Comparison of ENCODE assay signal across 11 mouse cellular contexts in the genomic region with DNA sequence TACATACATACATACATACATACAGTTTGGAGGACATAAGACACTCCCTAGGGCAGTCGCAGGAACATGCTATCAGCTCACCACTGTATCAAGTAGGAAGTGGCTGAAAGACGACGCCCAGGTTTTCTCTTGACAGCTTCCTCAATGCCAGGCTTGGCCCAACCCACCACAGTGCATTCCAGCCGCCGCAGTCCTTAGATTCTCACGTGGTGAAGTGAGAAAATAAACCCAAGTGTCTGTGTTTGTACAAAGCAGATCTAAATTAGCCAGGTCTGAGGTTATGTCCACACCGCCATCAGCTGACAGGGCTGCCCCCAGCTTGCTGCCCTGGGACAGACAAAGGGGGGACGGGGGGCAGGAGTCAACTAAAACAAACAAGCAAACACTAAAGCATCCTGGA.
DNase-seq lines count a peak whose midpoint lies in the region; ATAC-seq lines count a peak whose summit lies in the region.
"Had no signal": no experiment of that assay in that cellular context is flagged by ENCODE, and none has a peak within 500 bp of the region (broad histone marks: within the 10 kb centered on the region; RNA-seq: fewer than 3 reads in every experiment).

No protein-coding gene starts in this region.

- no peaks in the 10 kb centered on the region for H3K9me3 ChIP-seq in hindbrain, embryonic 10.5 days
- H3K9me3 ChIP-seq in hindbrain, embryonic 12.5 days (replicated peaks): no peaks in the 10 kb centered on the region
- H3K9me3 ChIP-seq in embryonic facial prominence, embryonic 10.5 days: no peaks in the 10 kb centered on the region
- no peaks in the 10 kb centered on the region for H3K9me3 ChIP-seq in hindbrain, embryonic 16.5 days (ENCODE audit: control insufficient read depth, low read length)
- H3K9me3 ChIP-seq: midbrain, embryonic 12.5 days had no signal

- H3K27me3 ChIP-seq in hindbrain, embryonic 10.5 days (ENCODE audit: insufficient read depth, poor library complexity, severe bottlenecking): no peaks in the 10 kb centered on the region
- H3K27me3 ChIP-seq in hindbrain, embryonic 12.5 days: no peaks in the 10 kb centered on the region
- H3K27me3 ChIP-seq in embryonic facial prominence, embryonic 10.5 days (replicated peaks; ENCODE audit: low read depth, poor library complexity, severe bottlenecking): no peaks in the 10 kb centered on the region
- H3K27me3 ChIP-seq in hindbrain, embryonic 16.5 days (replicated peaks; ENCODE audit: control insufficient read depth, insufficient read depth, low read length): no peaks in the 10 kb centered on the region
- H3K27me3 ChIP-seq: midbrain, embryonic 12.5 days had no signal

- ATAC-seq in hindbrain, embryonic 12.5 days (ENCODE audit: low FRiP score): no peak
- peak; percentile 87 for ATAC-seq in monocyte, adult 5-6 weeks (replicated peaks; ENCODE audit: insufficient number of reproducible peaks, low FRiP score, low TSS enrichment, poor library complexity, severe bottlenecking)
- ATAC-seq in hindbrain, embryonic 16.5 days: no peak
- ATAC-seq: inflammation-experienced regulatory T-cells, adult 6 months had no signal

- no peaks in the 10 kb centered on the region for H3K4me1 ChIP-seq in hindbrain, embryonic 10.5 days (replicated peaks)
- H3K4me1 ChIP-seq in hindbrain, embryonic 12.5 days: 0 out of 2 replicates have a peak, but pooled peaks cover 3% of the 10 kb centered on the region
- H3K4me1 ChIP-seq in embryonic facial prominence, embryonic 10.5 days: peaks cover 14% of the 10 kb centered on the region
- H3K4me1 ChIP-seq in hindbrain, embryonic 16.5 days (ENCODE audit: control insufficient read depth, insufficient read depth, low read depth, low read length): no peaks in the 10 kb centered on the region
- H3K4me1 ChIP-seq: midbrain, embryonic 12.5 days had no signal

- H3K36me3 ChIP-seq in hindbrain, embryonic 10.5 days: no peaks in the 10 kb centered on the region
- no peaks in the 10 kb centered on the region for H3K36me3 ChIP-seq in hindbrain, embryonic 12.5 days
- no peaks in the 10 kb centered on the region for H3K36me3 ChIP-seq in embryonic facial prominence, embryonic 10.5 days (replicated peaks)
- no peaks in the 10 kb centered on the region for H3K36me3 ChIP-seq in hindbrain, embryonic 16.5 days (ENCODE audit: control insufficient read depth, insufficient read depth, low read length)
- H3K36me3 ChIP-seq: midbrain, embryonic 12.5 days had no signal

- no peak overlapping the region; the same call in 1 of the 2 replicates for H3K27ac ChIP-seq in hindbrain, embryonic 10.5 days
- H3K27ac ChIP-seq in hindbrain, embryonic 12.5 days: no peak overlapping the region
- H3K27ac ChIP-seq in embryonic facial prominence, embryonic 10.5 days (replicated peaks): no peak overlapping the region; the same call in 1 of the 2 replicates
- no peak overlapping the region for H3K27ac ChIP-seq in hindbrain, embryonic 16.5 days (ENCODE audit: low read depth, low read length)
- H3K27ac ChIP-seq: midbrain, embryonic 12.5 days had no signal

- DNase-seq in hindbrain, embryonic 10.5 days (ENCODE audit: low spot score): peak; percentile 59
- DNase-seq in embryonic facial prominence, embryonic 10.5 days (ENCODE audit: low spot score): peak; percentile 61
- DNase-seq in liver: peak; percentile 38
- DNase-seq in c-Kit-positive CD71-positive TER-119-positive erythroid progenitor cells, embryonic 14.5 days (ENCODE audit: low spot score): no peak
- DNase-seq in right cerebral cortex, postnatal 36 days (ENCODE audit: low spot score in 2 of 2): no peak
- DNase-seq: right cerebral cortex, postnatal 4 days had no signal

- H3K4me2 ChIP-seq in hindbrain, embryonic 12.5 days (replicated peaks): no peak overlapping the region
- H3K4me2 ChIP-seq in hindbrain, embryonic 16.5 days (ENCODE audit: low read length): no peak overlapping the region
- H3K4me2 ChIP-seq: midbrain, embryonic 12.5 days had no signal

- no peak overlapping the region for H3K9ac ChIP-seq in hindbrain, embryonic 12.5 days
- no peak overlapping the region for H3K9ac ChIP-seq in hindbrain, embryonic 16.5 days (ENCODE audit: low read depth, low read length)
- H3K9ac ChIP-seq: midbrain, embryonic 12.5 days had no signal

- H3K4me3 ChIP-seq in hindbrain, embryonic 10.5 days: no peak overlapping the region
- H3K4me3 ChIP-seq in hindbrain, embryonic 12.5 days: no peak overlapping the region
- no peak overlapping the region for H3K4me3 ChIP-seq in embryonic facial prominence, embryonic 10.5 days
- H3K4me3 ChIP-seq in hindbrain, embryonic 16.5 days (ENCODE audit: low read length): no peak overlapping the region
- H3K4me3 ChIP-seq: midbrain, embryonic 12.5 days had no signal

- WGBS in hindbrain, embryonic 10.5 days: 43% methylated on average over 8 of the region's 8 CpGs
- WGBS in hindbrain, embryonic 12.5 days: 51% methylated on average over 8 of the region's 8 CpGs
- 30% methylated on average over 8 of the region's 8 CpGs for WGBS in embryonic facial prominence, embryonic 10.5 days
- 63% methylated on average over 8 of the region's 8 CpGs for WGBS in hindbrain, embryonic 16.5 days

Comparison
In these comparisons a context has a peak if more than half of its experiments do, and no peak if none do; other contexts are left out.
1. DNase-seq: peak in hindbrain, embryonic 10.5 days (single experiment), embryonic facial prominence, embryonic 10.5 days (single experiment) and liver (single experiment); none in c-Kit-positive CD71-positive TER-119-positive erythroid progenitor cells, embryonic 14.5 days (single experiment) and right cerebral cortex, postnatal 36 days (0 of 2).